Mouse (Mus musculus) megakaryocyte progenitor cell, adult 5-6 weeks (primary cell): Measurements from ENCODE around the gene Grk5. TPM values are rescaled to one million over a fixed set of nuclear protein-coding genes. Genes with fewer than 3 reads are reported as not detected.

ENCODE experiments used
- total RNA-seq, 2 experiments: library from RNA; stranded (forward) in 1 of 2; stranded (reverse) in 1 of 2; fragments of 157-497, 149-512 nt in 1 of 2; fragments of 200-1000 nt in 1 of 2; gene quantifications; 2 replicates each; pipeline versions ENCODE4 v1.2.3 to v1.2.4; 2015 to 2017

Gene Grk5
- total RNA-seq, 2 experiments from 2014 or later = 0.96 to 3.3 TPM

Other genes with a start within 250 kb of the Grk5 start
- gene Nanos1, start 133.8 kb upstream of the Grk5 start, total RNA-seq (2015) = 1.7 and 2.0 TPM in 2 replicates
- 0.62 and 0.74 TPM in 2 replicates for gene Nanos1, start 133.8 kb upstream of the Grk5 start, total RNA-seq (2017)
- 277 and 314 TPM in 2 replicates for gene Eif3a, start 99.1 kb upstream of the Grk5 start, total RNA-seq (2015)
- gene Eif3a, start 99.1 kb upstream of the Grk5 start, total RNA-seq (2017) = 313 and 434 TPM in 2 replicates
- gene Fam45a, start 78.2 kb upstream of the Grk5 start, total RNA-seq (2015) = 28.8 and 33.5 TPM in 2 replicates
- 18.3 and 25.1 TPM in 2 replicates for gene Fam45a, start 78.2 kb upstream of the Grk5 start, total RNA-seq (2017)
- gene Sfxn4, start 28.3 kb upstream of the Grk5 start, total RNA-seq (2015) = 2.6 and 4.3 TPM in 2 replicates
- gene Sfxn4, start 28.3 kb upstream of the Grk5 start, total RNA-seq (2017) = 1.3 and 1.5 TPM in 2 replicates
- gene Prdx3, start 15.2 kb upstream of the Grk5 start, total RNA-seq (2015) = 147 and 165 TPM in 2 replicates
- gene Prdx3, start 15.2 kb upstream of the Grk5 start, total RNA-seq (2017) = 117 and 123 TPM in 2 replicates